Mouse (Mus musculus) midbrain, embryonic 14.5 days (tissue): ENCODE results near the gene Evi2. TPM values are rescaled to one million over a fixed set of nuclear protein-coding genes. Genes with fewer than 3 reads are reported as not detected.

Source experiments
- ATAC-seq: fragments of 200-750 bp; cut with Nextera tagmentation; 2 replicates; pipeline ENCODE4 v1.8.0; 2017; ENCODE audit warnings: moderate number of reproducible peaks, moderate library complexity; ENCODE audit not compliant: low FRiP score, low TSS enrichment
- DNase-seq: peaks from one replicate; pipeline ENCODE4 v3.0.0-alpha.2; 2015
- H3K27ac ChIP-seq: fragments of 300-500 bp; sonication (generic); replicated peaks from 2 replicates; pipeline ENCODE4 v1.5.1; 2014; ENCODE audit warnings: mild to moderate bottlenecking, low read depth, low read length, moderate library complexity
- H3K27me3 ChIP-seq: fragments of 300-500 bp; sonication (generic); 2 replicates; pipeline ENCODE4 v1.6.1; 2014; ENCODE audit warnings: low read length, control low read depth, mixed read lengths; ENCODE audit not compliant: control insufficient read depth, insufficient read depth
- H3K36me3 ChIP-seq: fragments of 300-500 bp; sonication (generic); 2 replicates; pipeline ENCODE4 v1.6.1; 2014; ENCODE audit warnings: low read length, control low read depth; ENCODE audit not compliant: control insufficient read depth, insufficient read depth
- H3K4me1 ChIP-seq: fragments of 300-500 bp; sonication (generic); 2 replicates; pipeline ENCODE4 v1.6.1; 2014; ENCODE audit warnings: mild to moderate bottlenecking, antibody characterized with exemption, low read length, control low read depth; ENCODE audit not compliant: control insufficient read depth, insufficient read depth
- H3K4me2 ChIP-seq: fragments of 300-500 bp; sonication (generic); 2 replicates; pipeline ENCODE4 v1.6.1; 2014; ENCODE audit warnings: mild to moderate bottlenecking, low read length, moderate library complexity
- H3K4me3 ChIP-seq: fragments of 300-500 bp; sonication (generic); replicated peaks from 2 replicates; pipeline ENCODE4 v1.5.1; 2014; ENCODE audit warnings: low read depth, low read length
- H3K9ac ChIP-seq: fragments of 300-500 bp; sonication (generic); replicated peaks from 2 replicates; pipeline ENCODE4 v1.6.1; 2014; ENCODE audit warnings: mild to moderate bottlenecking, low read length, moderate library complexity
- H3K9me3 ChIP-seq: fragments of 300-500 bp; sonication (generic); 2 replicates; pipeline ENCODE4 v1.6.1; 2016; ENCODE audit warnings: low read length, control low read depth, mixed read lengths; ENCODE audit not compliant: control insufficient read depth
- WGBS: fragments of 180-500 bp; shearing (Covaris S2); extraction: QIAGEN DNeasy Blood & Tissue Kit; methylation state at CpG from one replicate; pipeline ENCODE4 v1.1.7; 2014; 5-methylcytosine and 5-hydroxymethylcytosine counted together
- polyA plus RNA-seq: library from polyadenylated mRNA; unstranded; fragments of >200 nt; fragmentation: Nextera tagmentation; extraction: Ambion mirVana; gene quantifications from 2 replicates; pipeline ENCODE4 v1.2.1, GENCODE M21; 2014

Evi2 gene
- 1.1 TPM in 2 replicates for polyA plus RNA-seq

- no peaks in the 10 kb centered on the region for H3K4me1 ChIP-seq
- 85% methylated on average over 7 of the region's 7 CpGs for WGBS
- ATAC-seq (no peak), DNase-seq (no peak)
- no peak within 1 kb of the TSS for H3K27ac ChIP-seq
- H3K4me3 ChIP-seq, result no peak within 1 kb of the TSS
- no peak within 1 kb of the TSS for H3K4me2 ChIP-seq
- H3K36me3 ChIP-seq, result 0 out of 2 replicates have a peak, but pooled peaks cover 15% of the 10 kb centered on the region
- H3K9me3 ChIP-seq, result no peaks in the 10 kb centered on the region
- no peaks in the 10 kb centered on the region for H3K27me3 ChIP-seq
- no peak within 1 kb of the TSS for H3K9ac ChIP-seq
Measured at GRCm38 (mm10) chr11:79530333-79530761, at the start of gene Evi2, which contains the start of gene Evi2a. Gene Evi2 (minus strand): TSS chr11:79530589. Gene Evi2a (minus strand): TSS chr11:79530609.

- DNase-seq (peak; percentile 89), ATAC-seq (no peak)
- Histone ChIP-seq H3K27me3 (no peaks in the 10 kb centered on the region), H3K4me3 (no peak overlapping the region), H3K9ac (no peak overlapping the region), H3K4me1 (no peaks in the 10 kb centered on the region), H3K27ac (no peak overlapping the region; the same call in 1 of the 2 replicates), H3K36me3 (peaks cover 48% of the 10 kb centered on the region), H3K4me2 (no peak overlapping the region), H3K9me3 (no peaks in the 10 kb centered on the region)
- WGBS, result 47% methylated on average over 5 of the region's 5 CpGs
Measured at GRCm38 (mm10) chr11:79577741-79578140, 47.4 kb upstream of the Evi2 start.

GRCm38 (mm10) chr11:79575383-79576073 is 45.1 kb upstream of the Evi2 start:
- Histone ChIP-seq H3K36me3 (peaks cover 70% of the 10 kb centered on the region), H3K4me3 (no peak overlapping the region), H3K4me1 (no peaks in the 10 kb centered on the region), H3K9ac (no peak overlapping the region), H3K9me3 (no peaks in the 10 kb centered on the region), H3K27ac (no peak overlapping the region), H3K27me3 (no peaks in the 10 kb centered on the region), H3K4me2 (no peak overlapping the region)
- DNase-seq (no peak), ATAC-seq (no peak)
- WGBS, result 93% methylated on average over 14 of the region's 14 CpGs

- no peaks in the 10 kb centered on the region for H3K4me1 ChIP-seq
- DNase-seq (no peak), ATAC-seq (no peak)
- H3K36me3 ChIP-seq, result peaks cover 75% of the 10 kb centered on the region
- H3K9ac ChIP-seq, result no peak overlapping the region
- no peak overlapping the region for H3K4me2 ChIP-seq
- no peaks in the 10 kb centered on the region for H3K9me3 ChIP-seq
- no peaks in the 10 kb centered on the region for H3K27me3 ChIP-seq
- no peak overlapping the region for H3K4me3 ChIP-seq
- 74% methylated on average over 3 of the region's 3 CpGs for WGBS
- no peak overlapping the region for H3K27ac ChIP-seq
Measured at GRCm38 (mm10) chr11:79573836-79574235, 43.4 kb upstream of the Evi2 start.

- 94% methylated on average over 2 of the region's 2 CpGs for WGBS
- no peaks in the 10 kb centered on the region for H3K27me3 ChIP-seq
- H3K9ac ChIP-seq, result no peak overlapping the region
- DNase-seq, result no peak
- H3K4me1 ChIP-seq, result no peaks in the 10 kb centered on the region
- H3K36me3 ChIP-seq, result peaks cover 94% of the 10 kb centered on the region
- H3K9me3 ChIP-seq, result no peaks in the 10 kb centered on the region
- no peak overlapping the region for H3K4me3 ChIP-seq
- no peak for ATAC-seq
- H3K4me2 ChIP-seq, result no peak overlapping the region
- H3K27ac ChIP-seq, result no peak overlapping the region
Measured at GRCm38 (mm10) chr11:79570319-79570718, 39.9 kb upstream of the Evi2 start.

GRCm38 (mm10) chr11:79568197-79568911 is 38.0 kb upstream of the Evi2 start:
- H3K27me3 ChIP-seq, result no peaks in the 10 kb centered on the region
- H3K9ac ChIP-seq, result no peak overlapping the region
- no peaks in the 10 kb centered on the region for H3K9me3 ChIP-seq
- DNase-seq, result no peak
- no peak overlapping the region for H3K27ac ChIP-seq
- H3K4me1 ChIP-seq, result no peaks in the 10 kb centered on the region
- ATAC-seq, result no peak
- H3K4me2 ChIP-seq, result no peak overlapping the region
- WGBS, result 92% methylated on average over 11 of the region's 11 CpGs
- H3K4me3 ChIP-seq, result no peak overlapping the region
- H3K36me3 ChIP-seq, result peaks cover 89% of the 10 kb centered on the region

- H3K36me3 ChIP-seq, result peaks cover 89% of the 10 kb centered on the region
- WGBS, result 58% methylated on average over 1 of the region's 1 CpGs
Measured at GRCm38 (mm10) chr11:79566947-79567346, 36.6 kb upstream of the Evi2 start.

GRCm38 (mm10) chr11:79563493-79563892 is 33.1 kb upstream of the Evi2 start:
- no peaks in the 10 kb centered on the region for H3K27me3 ChIP-seq
- H3K4me3 ChIP-seq, result no peak overlapping the region
- no peak overlapping the region for H3K4me2 ChIP-seq
- H3K4me1 ChIP-seq, result no peaks in the 10 kb centered on the region
- no peak for ATAC-seq
- 93% methylated on average over 7 of the region's 7 CpGs for WGBS
- H3K9me3 ChIP-seq, result no peaks in the 10 kb centered on the region
- DNase-seq, result no peak
- H3K36me3 ChIP-seq, result peaks cover 84% of the 10 kb centered on the region
- H3K9ac ChIP-seq, result no peak overlapping the region
- H3K27ac ChIP-seq, result no peak overlapping the region

More at GRCm38 (mm10) chr11:79566947-79567346, 36.6 kb upstream of the Evi2 start:
- DNase-seq, result no peak
- ATAC-seq, result no peak
- no peaks in the 10 kb centered on the region for H3K27me3 ChIP-seq
- H3K4me3 ChIP-seq, result no peak overlapping the region
- H3K9ac ChIP-seq, result no peak overlapping the region
- no peaks in the 10 kb centered on the region for H3K9me3 ChIP-seq
- no peak overlapping the region for H3K27ac ChIP-seq
- H3K4me1 ChIP-seq, result no peaks in the 10 kb centered on the region
- no peak overlapping the region for H3K4me2 ChIP-seq
